Mouse (Mus musculus): ENCODE results near the gene Tmem106c.

DNA sequence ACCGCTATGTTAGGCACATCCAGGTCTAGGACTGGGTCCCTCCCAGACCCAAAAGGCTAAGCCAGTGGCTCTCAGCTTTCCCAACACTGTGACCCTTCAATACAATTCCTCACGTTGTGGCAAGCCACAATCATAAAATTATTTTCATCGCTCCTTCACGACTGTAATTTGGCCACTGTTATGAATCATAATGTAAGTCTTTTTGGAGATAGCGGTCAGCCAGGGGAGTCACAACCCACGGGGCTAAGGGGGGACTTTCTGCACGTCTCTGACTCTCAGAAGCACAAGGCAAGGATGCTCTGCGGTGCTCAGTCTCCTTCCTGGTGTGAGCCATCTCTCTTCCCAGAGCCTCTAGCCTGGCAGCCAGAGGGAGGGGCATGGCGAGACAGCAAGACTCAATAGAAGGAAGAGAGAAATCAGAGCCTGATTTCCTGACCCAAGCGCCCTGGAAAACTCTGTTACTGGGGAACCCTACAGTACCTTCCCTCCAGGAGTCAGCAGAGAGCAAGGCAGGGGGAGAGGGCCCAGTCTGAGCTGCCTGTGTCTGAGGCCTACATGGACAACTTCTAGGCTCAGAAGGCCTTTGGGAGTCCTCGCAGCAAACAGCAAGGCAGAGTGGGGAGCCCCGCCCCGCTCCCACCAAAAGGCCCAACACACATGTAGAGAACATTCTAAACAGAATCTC is 28.2 kb downstream of the Tmem106c start:
- no peak for TF ChIP-seq FLI1 (IDR thresholded peaks at IDR 0.05; ENCODE audit: low read length)
- TF ChIP-seq GATA1 (IDR thresholded peaks at IDR 0.05; ENCODE audit: borderline replicate concordance, low read length): no peak
